Mouse (Mus musculus) liver, adult 2 months (tissue): ENCODE results near the gene Gid8. TPM values are rescaled to one million over a fixed set of nuclear protein-coding genes. Genes with fewer than 3 reads are reported as not detected.

Experiments
- DNase-seq: peaks from one replicate; pipeline ENCODE4 v3.0.0-alpha.2; 2011; ENCODE audit warnings: low read depth, low spot score; ENCODE audit errors: extremely low read depth
- H3K27ac ChIP-seq: fragments of 200-500 bp; replicated peaks from 2 replicates; pipeline ENCODE4 v1.5.1; 2012; ENCODE audit warnings: low read depth, mild to moderate bottlenecking, control low read depth, inconsistent platforms, low read length; ENCODE audit not compliant: insufficient read depth
- H3K27me3 ChIP-seq: fragments of 200-500 bp; 2 replicates; pipeline ENCODE4 v1.6.1; 2012; ENCODE audit warnings: mild to moderate bottlenecking, moderate library complexity, low read length, inconsistent platforms; ENCODE audit not compliant: control insufficient read depth, insufficient read depth
- H3K36me3 ChIP-seq: fragments of 200-500 bp; 2 replicates; pipeline ENCODE4 v1.6.1; 2012; ENCODE audit warnings: low read length, inconsistent platforms; ENCODE audit not compliant: control insufficient read depth, insufficient read depth
- H3K4me1 ChIP-seq: fragments of 200-500 bp; 2 replicates; pipeline ENCODE4 v1.6.1; 2011; ENCODE audit warnings: low read length; ENCODE audit not compliant: control insufficient read depth, insufficient read depth
- H3K4me3 ChIP-seq: fragments of 200-500 bp; 2 replicates; pipeline ENCODE4 v1.5.1; 2011; ENCODE audit warnings: low read depth, mild to moderate bottlenecking, control low read depth, low read length, moderate library complexity; ENCODE audit not compliant: insufficient read depth
- H3K79me2 ChIP-seq: fragments of 200-500 bp; 2 replicates; pipeline ENCODE4 v1.6.1; 2012; ENCODE audit warnings: inconsistent platforms, mild to moderate bottlenecking, low read length, moderate library complexity; ENCODE audit not compliant: control insufficient read depth, insufficient read depth
- H3K9ac ChIP-seq: fragments of 200-500 bp; 2 replicates; pipeline ENCODE4 v1.6.1; 2012; ENCODE audit warnings: low read depth, mild to moderate bottlenecking, control low read depth, inconsistent platforms, low read length
- CTCF ChIP-seq: fragments of 200-500 bp; IDR thresholded peaks from 2 replicates; pipeline ENCODE4 v1.5.1; 2011; ENCODE audit warnings: low read depth, low read length, control low read depth
- POLR2A ChIP-seq: fragments of 200-500 bp; IDR thresholded peaks from 2 replicates; pipeline ENCODE4 v1.6.1; 2011; ENCODE audit warnings: low read length, control low read depth; ENCODE audit not compliant: insufficient read depth; ENCODE audit errors: extremely low read depth
- WGBS: fragments of 180-500 bp; shearing (Covaris S2); methylation state at CpG from one replicate; pipeline ENCODE4 v1.1.7; 2018; 5-methylcytosine and 5-hydroxymethylcytosine counted together
- polyA plus RNA-seq: library from polyadenylated mRNA; depleted of rRNA; stranded (reverse); fragments of >200 nt; gene quantifications from 2 replicates; pipeline ENCODE4 v1.2.3, GENCODE M21; 2012
- total RNA-seq: library from RNA; depleted of rRNA; stranded (reverse); fragments of >200 nt; gene quantifications from 2 replicates; pipeline ENCODE4 v1.2.3, GENCODE M21; 2014

Gid8 gene
- total and polyA plus RNA-seq, 2 experiments: 23.6 to 54.7 TPM

- H3K4me3 ChIP-seq: peak overlapping the region; percentile 77
- WGBS: under 1% methylated on average over 26 of the region's 26 CpGs
- peaks cover 46% of the 10 kb centered on the region for H3K4me1 ChIP-seq
- H3K79me2 ChIP-seq: peaks cover 32% of the 10 kb centered on the region; the same call in 1 of the 2 replicates
- TF ChIP-seq CTCF: no peak
- TF ChIP-seq POLR2A: peak; percentile 58; the same call in 1 of the 2 replicates
- H3K36me3 ChIP-seq: no peaks in the 10 kb centered on the region; the same call in 1 of the 2 replicates
- peak overlapping the region; percentile 97 for H3K9ac ChIP-seq
- peak; percentile 98 for DNase-seq
- no peaks in the 10 kb centered on the region for H3K27me3 ChIP-seq
- H3K27ac ChIP-seq: peak overlapping the region; percentile 95
These were observed 8.7 kb upstream of the Gid8 start for GRCm38 (mm10) chr2:180701053-180701766.

DNA sequence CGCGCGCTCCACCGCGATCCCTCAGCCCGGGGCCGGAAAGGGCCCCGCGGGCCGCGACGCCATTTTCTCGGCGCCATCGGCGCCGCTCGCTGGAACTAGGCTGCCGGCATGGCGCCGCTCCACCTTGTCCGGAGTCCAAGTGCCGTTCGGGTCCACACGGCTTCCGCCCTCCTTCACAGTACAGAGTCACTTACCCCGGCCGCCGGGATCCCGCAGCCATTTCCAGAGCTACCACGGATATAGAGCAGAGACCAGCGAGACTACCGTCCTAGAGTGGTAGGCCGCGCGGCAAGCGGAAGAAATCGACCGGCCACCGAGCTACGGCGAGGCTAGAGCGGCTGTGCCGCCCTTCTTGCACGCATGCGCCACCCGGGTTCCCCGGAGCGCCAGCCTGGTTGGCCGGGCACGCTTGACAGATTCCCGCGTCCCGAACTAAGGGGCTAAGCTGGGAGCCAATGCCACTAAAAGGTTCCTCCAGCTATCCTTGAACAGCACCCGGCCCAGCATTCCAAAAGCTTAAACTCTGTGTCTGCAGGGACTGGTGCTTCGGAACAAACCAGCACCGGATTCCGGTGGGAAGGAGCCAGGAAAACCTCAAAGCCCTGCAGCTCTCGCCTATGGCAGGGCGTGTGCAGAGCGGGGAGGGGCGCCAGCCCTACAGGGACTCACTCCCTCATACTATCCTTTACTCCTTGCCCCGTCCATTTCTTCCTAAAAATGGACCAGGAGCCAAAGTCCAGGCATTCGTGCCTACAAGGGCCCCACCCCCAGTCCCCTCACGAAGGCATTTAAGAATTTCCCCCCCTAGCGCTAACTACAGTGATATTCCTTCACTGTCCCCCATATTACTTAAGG lies 7.9 kb upstream of the Gid8 start:
- peaks cover 30% of the 10 kb centered on the region; the same call in 1 of the 2 replicates for H3K79me2 ChIP-seq
- TF ChIP-seq CTCF (no peak), POLR2A (0 out of 2 replicates have a peak, but pooled peaks have one; percentile 32)
- DNase-seq: peak; percentile 72
- H3K4me1 ChIP-seq: peaks cover 42% of the 10 kb centered on the region
- peak overlapping the region; percentile 77 for H3K4me3 ChIP-seq
- no peaks in the 10 kb centered on the region for H3K36me3 ChIP-seq
- peak overlapping the region; percentile 95 for H3K27ac ChIP-seq
- peak overlapping the region; percentile 97 for H3K9ac ChIP-seq
- H3K27me3 ChIP-seq: no peaks in the 10 kb centered on the region
- whole genome bisulfite sequencing: under 1% methylated on average over 66 of the region's 66 CpGs

DNA sequence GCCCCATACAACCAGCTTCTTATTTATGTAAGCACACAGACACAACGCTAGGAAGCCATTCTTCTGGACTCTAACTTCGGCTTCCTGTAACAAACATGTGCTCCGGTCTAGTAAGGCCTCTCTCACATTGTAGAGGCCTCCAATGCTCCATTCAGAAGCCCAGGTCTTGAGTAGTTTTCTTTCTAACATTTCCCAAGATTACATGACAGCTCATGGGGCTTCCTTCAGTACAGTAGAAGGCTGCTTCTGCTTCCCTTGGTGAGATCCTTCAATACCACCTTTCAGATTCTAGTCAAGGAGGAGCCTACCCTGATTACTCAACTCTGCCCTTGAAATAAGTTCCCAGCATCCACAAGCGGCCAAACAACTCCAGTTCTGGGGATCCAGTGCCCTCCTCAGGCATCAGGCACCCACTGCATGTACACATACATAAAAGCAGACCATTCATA lies 7.2 kb upstream of the Gid8 start:
- H3K4me1 ChIP-seq: peaks cover 43% of the 10 kb centered on the region
- H3K27ac ChIP-seq: peak overlapping the region; percentile 95
- 15% methylated on average over 4 of the region's 4 CpGs for WGBS
- H3K79me2 ChIP-seq: peaks cover 30% of the 10 kb centered on the region; the same call in 1 of the 2 replicates
- DNase-seq: peak; percentile 57
- TF ChIP-seq POLR2A (no peak), CTCF (peak; percentile 41; the same call in 1 of the 2 replicates)
- no peaks in the 10 kb centered on the region for H3K27me3 ChIP-seq
- H3K36me3 ChIP-seq: no peaks in the 10 kb centered on the region
- peak overlapping the region; percentile 97 for H3K9ac ChIP-seq
- peak overlapping the region; percentile 21 for H3K4me3 ChIP-seq

GRCm38 (mm10) chr2:180703175-180703574 lies 6.7 kb upstream of the Gid8 start:
- H3K79me2 ChIP-seq: peaks cover 28% of the 10 kb centered on the region; the same call in 1 of the 2 replicates
- WGBS: 63% methylated on average over 5 of the region's 5 CpGs
- no peak overlapping the region for H3K9ac ChIP-seq
- TF ChIP-seq POLR2A (no peak), CTCF (no peak)
- H3K4me3 ChIP-seq: no peak overlapping the region
- H3K4me1 ChIP-seq: peaks cover 39% of the 10 kb centered on the region
- DNase-seq: no peak
- H3K27ac ChIP-seq: peak overlapping the region; percentile 34; the same call in 1 of the 2 replicates
- H3K36me3 ChIP-seq: no peaks in the 10 kb centered on the region
- no peaks in the 10 kb centered on the region for H3K27me3 ChIP-seq

DNA sequence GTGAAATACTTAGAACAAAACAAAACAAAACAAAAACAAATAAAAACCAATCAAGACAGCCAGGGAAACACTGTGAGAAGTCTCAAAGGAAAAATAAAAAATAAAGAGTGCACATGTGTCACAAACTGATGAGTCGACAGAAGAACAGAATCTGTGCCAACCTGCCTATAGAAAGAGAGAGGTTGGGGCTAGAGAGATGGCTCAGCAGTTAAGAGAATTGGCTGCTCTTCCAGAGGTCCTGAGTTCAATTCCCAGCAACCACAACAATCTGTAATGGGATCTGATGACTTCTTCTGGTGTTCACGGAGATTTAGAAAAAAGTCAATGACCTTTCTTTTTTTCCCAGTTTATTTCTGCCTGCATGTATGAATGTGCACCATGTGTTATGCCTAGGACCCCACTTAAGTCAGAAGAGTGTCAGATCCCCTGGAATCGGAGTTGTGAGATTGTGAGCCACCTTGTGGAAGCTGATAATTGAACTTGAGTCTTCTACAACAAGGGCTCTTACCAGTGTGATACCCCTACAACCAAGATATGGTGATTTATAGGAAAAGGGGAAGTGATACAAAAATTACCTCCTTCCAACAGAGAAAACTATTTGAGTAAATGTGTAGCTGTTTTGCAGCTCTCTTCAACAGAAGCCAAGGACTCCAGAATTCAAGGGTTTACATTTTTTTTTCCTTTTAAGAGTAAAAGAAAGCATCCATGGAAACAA lies 6.1 kb upstream of the Gid8 start:
- Histone ChIP-seq H3K36me3 (no peaks in the 10 kb centered on the region), H3K79me2 (peaks cover 28% of the 10 kb centered on the region; the same call in 1 of the 2 replicates), H3K27ac (peak overlapping the region; percentile 78), H3K9ac (no peak overlapping the region), H3K27me3 (no peaks in the 10 kb centered on the region), H3K4me3 (no peak overlapping the region), H3K4me1 (peaks cover 39% of the 10 kb centered on the region)
- WGBS: 54% methylated on average over 3 of the region's 3 CpGs
- TF ChIP-seq CTCF (no peak), POLR2A (no peak)
- no peak for DNase-seq
